Mouse (Mus musculus) kidney, embryonic 15.5 days (tissue): ENCODE data around the gene Uckl1. TPM values are rescaled to one million over a fixed set of nuclear protein-coding genes. Genes with fewer than 3 reads are reported as not detected.
A peak's percentile ranks its signal among the peaks of the same experiment; 100 is the strongest.

Experiments
- ATAC-seq: fragments of 200-750 bp; cut with Nextera tagmentation; replicated peaks from 2 replicates; pipeline ENCODE4 v1.8.0; 2017; ENCODE audit warnings: moderate TSS enrichment; ENCODE audit not compliant: low FRiP score
- H3K27ac ChIP-seq: fragments of 300-500 bp; sonication (generic); 2 replicates; pipeline ENCODE4 v1.5.1; 2015; ENCODE audit warnings: mild to moderate bottlenecking, inconsistent platforms
- H3K27me3 ChIP-seq: fragments of 300-500 bp; sonication (generic); 2 replicates; pipeline ENCODE4 v1.6.1; 2015; ENCODE audit warnings: inconsistent platforms
- H3K36me3 ChIP-seq: fragments of 300-500 bp; sonication (generic); 2 replicates; pipeline ENCODE4 v1.6.1; 2015; ENCODE audit warnings: inconsistent platforms
- H3K4me1 ChIP-seq: fragments of 300-500 bp; sonication (generic); 2 replicates; pipeline ENCODE4 v1.6.1; 2015; ENCODE audit warnings: inconsistent platforms
- H3K4me2 ChIP-seq: fragments of 300-500 bp; sonication (generic); 2 replicates; pipeline ENCODE4 v1.6.1; 2015; ENCODE audit warnings: moderate library complexity, mild to moderate bottlenecking, inconsistent platforms
- H3K4me3 ChIP-seq: fragments of 300-500 bp; sonication (generic); replicated peaks from 2 replicates; pipeline ENCODE4 v1.5.1; 2015; ENCODE audit warnings: mild to moderate bottlenecking, inconsistent platforms
- H3K9ac ChIP-seq: fragments of 300-500 bp; sonication (generic); 2 replicates; pipeline ENCODE4 v1.6.1; 2015; ENCODE audit warnings: mild to moderate bottlenecking, inconsistent platforms
- H3K9me3 ChIP-seq: fragments of 300-500 bp; sonication (generic); replicated peaks from 2 replicates; pipeline ENCODE4 v1.6.1; 2016; ENCODE audit warnings: inconsistent platforms
- WGBS: fragments of 180-500 bp; shearing (Covaris S2); methylation state at CpG from one replicate; pipeline ENCODE4 v1.1.7; 2015; ENCODE audit warnings: mixed read lengths; 5-methylcytosine and 5-hydroxymethylcytosine counted together
- polyA plus RNA-seq: library from polyadenylated mRNA; unstranded; fragments of >200 nt; fragmentation: Nextera tagmentation; extraction: Ambion mirVana; gene quantifications from 2 replicates; pipeline ENCODE4 v1.2.1, GENCODE M21; 2015

Gene Uckl1
- polyA plus RNA-seq, 1 experiment from 2014 or later, result 59.0 TPM

- H3K36me3 ChIP-seq, result peaks cover 27% of the 10 kb centered on the region
- H3K4me1 ChIP-seq, result no peaks in the 10 kb centered on the region
- H3K9me3 ChIP-seq, result no peaks in the 10 kb centered on the region; the same call in 1 of the 2 replicates
- no peak for ATAC-seq
- H3K9ac ChIP-seq, result no peak overlapping the region
- no peak overlapping the region for H3K4me3 ChIP-seq
- WGBS, result 90% methylated on average over 10 of the region's 10 CpGs
- H3K27me3 ChIP-seq, result no peaks in the 10 kb centered on the region
- no peak overlapping the region for H3K27ac ChIP-seq
- no peak overlapping the region for H3K4me2 ChIP-seq
Observed at GRCm38 (mm10) chr2:181569856-181570255, 14.8 kb downstream of the Uckl1 start.

GRCm38 (mm10) chr2:181568272-181569008 lies 16.3 kb downstream of the Uckl1 start:
- H3K27me3 ChIP-seq, result no peaks in the 10 kb centered on the region
- H3K36me3 ChIP-seq, result peaks cover 15% of the 10 kb centered on the region
- H3K4me1 ChIP-seq, result no peaks in the 10 kb centered on the region
- ATAC-seq, result no peak
- no peaks in the 10 kb centered on the region; the same call in 1 of the 2 replicates for H3K9me3 ChIP-seq
- H3K4me2 ChIP-seq, result no peak overlapping the region
- no peak overlapping the region for H3K27ac ChIP-seq
- 82% methylated on average over 7 of the region's 7 CpGs for WGBS
- no peak overlapping the region for H3K9ac ChIP-seq
- H3K4me3 ChIP-seq, result no peak overlapping the region

GRCm38 (mm10) chr2:181567338-181567737 lies 17.4 kb downstream of the Uckl1 start:
- Histone ChIP-seq H3K27me3 (no peaks in the 10 kb centered on the region), H3K4me2 (no peak overlapping the region), H3K36me3 (peaks cover 5% of the 10 kb centered on the region), H3K9ac (no peak overlapping the region), H3K9me3 (no peaks in the 10 kb centered on the region; the same call in 1 of the 2 replicates), H3K27ac (no peak overlapping the region), H3K4me1 (no peaks in the 10 kb centered on the region), H3K4me3 (no peak overlapping the region)
- ATAC-seq, result no peak
- 91% methylated on average over 3 of the region's 3 CpGs for WGBS

- no peak for ATAC-seq
- Histone ChIP-seq H3K4me3 (no peak overlapping the region), H3K9ac (no peak overlapping the region), H3K4me2 (no peak overlapping the region), H3K9me3 (no peaks in the 10 kb centered on the region), H3K36me3 (peaks cover 54% of the 10 kb centered on the region), H3K27me3 (no peaks in the 10 kb centered on the region), H3K27ac (no peak overlapping the region), H3K4me1 (0 out of 2 replicates have a peak, but pooled peaks cover 2% of the 10 kb centered on the region)
Observed at GRCm38 (mm10) chr2:181553772-181554171, 30.9 kb downstream of the Uckl1 start.

- Histone ChIP-seq H3K4me3 (no peak overlapping the region), H3K9ac (no peak overlapping the region), H3K36me3 (peaks cover 86% of the 10 kb centered on the region), H3K9me3 (no peaks in the 10 kb centered on the region), H3K4me2 (no peak overlapping the region), H3K27ac (no peak overlapping the region), H3K27me3 (no peaks in the 10 kb centered on the region), H3K4me1 (0 out of 2 replicates have a peak, but pooled peaks cover 5% of the 10 kb centered on the region)
- 88% methylated on average over 2 of the region's 2 CpGs for WGBS
- ATAC-seq, result no peak
Observed at GRCm38 (mm10) chr2:181550233-181550632, 34.5 kb downstream of the Uckl1 start.

- Histone ChIP-seq H3K4me2 (no peak overlapping the region), H3K27ac (no peak overlapping the region), H3K4me3 (no peak overlapping the region), H3K27me3 (no peaks in the 10 kb centered on the region), H3K36me3 (peaks cover 83% of the 10 kb centered on the region), H3K9ac (no peak overlapping the region), H3K9me3 (no peaks in the 10 kb centered on the region), H3K4me1 (0 out of 2 replicates have a peak, but pooled peaks cover 5% of the 10 kb centered on the region)
- 56% methylated on average over 5 of the region's 5 CpGs for WGBS
- ATAC-seq, result peak; percentile 66
Observed at GRCm38 (mm10) chr2:181548682-181549081, 36.0 kb downstream of the Uckl1 start.

GRCm38 (mm10) chr2:181548227-181548626 lies 36.5 kb downstream of the Uckl1 start:
- 0 out of 2 replicates have a peak, but pooled peaks cover 5% of the 10 kb centered on the region for H3K4me1 ChIP-seq
- WGBS, result 91% methylated on average over 1 of the region's 1 CpGs
- peaks cover 79% of the 10 kb centered on the region for H3K36me3 ChIP-seq
- ATAC-seq, result no peak
- no peak overlapping the region for H3K9ac ChIP-seq
- no peak overlapping the region for H3K4me2 ChIP-seq
- no peak overlapping the region for H3K27ac ChIP-seq
- H3K4me3 ChIP-seq, result no peak overlapping the region
- no peaks in the 10 kb centered on the region for H3K27me3 ChIP-seq
- H3K9me3 ChIP-seq, result no peaks in the 10 kb centered on the region

- no peak for ATAC-seq
- Histone ChIP-seq H3K4me1 (0 out of 2 replicates have a peak, but pooled peaks cover 5% of the 10 kb centered on the region), H3K9me3 (no peaks in the 10 kb centered on the region), H3K4me3 (no peak overlapping the region), H3K27me3 (no peaks in the 10 kb centered on the region), H3K4me2 (no peak overlapping the region), H3K27ac (no peak overlapping the region), H3K36me3 (peaks cover 67% of the 10 kb centered on the region), H3K9ac (no peak overlapping the region)
- WGBS, result 94% methylated on average over 7 of the region's 7 CpGs
Observed at GRCm38 (mm10) chr2:181546142-181546541, 38.5 kb downstream of the Uckl1 start.

- WGBS, result 93% methylated on average over 6 of the region's 6 CpGs
- Histone ChIP-seq H3K4me3 (no peak overlapping the region), H3K9ac (no peak overlapping the region), H3K27ac (no peak overlapping the region), H3K9me3 (no peaks in the 10 kb centered on the region), H3K4me1 (peaks cover 6% of the 10 kb centered on the region), H3K4me2 (no peak overlapping the region), H3K27me3 (no peaks in the 10 kb centered on the region), H3K36me3 (peaks cover 26% of the 10 kb centered on the region)
- ATAC-seq, result no peak
Observed at GRCm38 (mm10) chr2:181541761-181542380, 42.8 kb downstream of the Uckl1 start.

- peaks cover 24% of the 10 kb centered on the region for H3K36me3 ChIP-seq
- H3K4me1 ChIP-seq, result peaks cover 6% of the 10 kb centered on the region
- no peak overlapping the region for H3K9ac ChIP-seq
- no peak overlapping the region for H3K4me3 ChIP-seq
- H3K27me3 ChIP-seq, result no peaks in the 10 kb centered on the region
- ATAC-seq, result peak; percentile 74
- peak overlapping the region; percentile 60 for H3K27ac ChIP-seq
- H3K9me3 ChIP-seq, result no peaks in the 10 kb centered on the region
- WGBS, result 81% methylated on average over 2 of the region's 2 CpGs
- H3K4me2 ChIP-seq, result no peak overlapping the region
Observed at GRCm38 (mm10) chr2:181537444-181538047, 47.1 kb downstream of the Uckl1 start.

GRCm38 (mm10) chr2:181536410-181536809 lies 48.3 kb downstream of the Uckl1 start:
- H3K27me3 ChIP-seq, result no peaks in the 10 kb centered on the region
- H3K4me1 ChIP-seq, result peaks cover 6% of the 10 kb centered on the region
- no peak for ATAC-seq
- WGBS, result 70% methylated on average over 2 of the region's 2 CpGs
- no peak overlapping the region for H3K4me2 ChIP-seq
- no peaks in the 10 kb centered on the region for H3K9me3 ChIP-seq
- no peak overlapping the region for H3K9ac ChIP-seq
- no peak overlapping the region for H3K27ac ChIP-seq
- H3K4me3 ChIP-seq, result no peak overlapping the region
- H3K36me3 ChIP-seq, result peaks cover 26% of the 10 kb centered on the region

- no peak overlapping the region for H3K9ac ChIP-seq
- WGBS, result 95% methylated on average over 3 of the region's 3 CpGs
- no peak overlapping the region for H3K4me2 ChIP-seq
- H3K27ac ChIP-seq, result no peak overlapping the region
- H3K36me3 ChIP-seq, result peaks cover 56% of the 10 kb centered on the region
- ATAC-seq, result no peak
- no peak overlapping the region for H3K4me3 ChIP-seq
- H3K27me3 ChIP-seq, result no peaks in the 10 kb centered on the region
- peaks cover 2% of the 10 kb centered on the region; the same call in 1 of the 2 replicates for H3K4me1 ChIP-seq
- H3K9me3 ChIP-seq, result no peaks in the 10 kb centered on the region
Observed at GRCm38 (mm10) chr2:181532589-181532988, 52.1 kb downstream of the Uckl1 start.
